In the genomic region with DNA sequence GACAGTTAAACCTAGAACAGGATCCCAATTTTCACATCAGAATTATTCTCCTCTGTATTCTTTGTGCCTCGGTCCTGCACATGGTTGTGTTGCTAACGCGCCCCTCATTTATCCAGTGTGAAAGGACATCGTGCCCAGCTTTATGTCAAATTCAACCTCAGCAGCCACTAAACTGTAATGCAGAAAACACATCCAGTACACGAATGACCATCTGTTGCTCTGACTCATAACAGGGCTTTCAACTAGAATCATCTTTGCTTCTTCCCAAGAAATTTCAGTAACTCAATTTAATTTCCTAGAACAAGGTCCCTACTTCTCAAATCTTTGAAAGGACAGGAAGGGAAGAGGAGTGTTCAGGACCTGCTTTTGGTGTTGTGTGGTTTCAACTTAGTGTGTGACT, we compare ENCODE assay signal across 16 mouse cellular contexts.
"Had no signal": no experiment of that assay in that cellular context is flagged by ENCODE, and none has a peak within 500 bp of the region (broad histone marks: within the 10 kb centered on the region; RNA-seq: fewer than 3 reads in every experiment).

No protein-coding gene starts in this region.

- H3K4me2 ChIP-seq: neural tube, embryonic 13.5 days; neural tube, embryonic 15.5 days; stomach, embryonic 15.5 days had no signal

- H3K4me3 ChIP-seq: neural tube, embryonic 13.5 days; neural tube, embryonic 15.5 days; stomach, embryonic 15.5 days had no signal

- H3K27me3 ChIP-seq: neural tube, embryonic 13.5 days; neural tube, embryonic 15.5 days; stomach, embryonic 15.5 days had no signal

- H3K9ac ChIP-seq: neural tube, embryonic 13.5 days; neural tube, embryonic 15.5 days; stomach, embryonic 15.5 days had no signal

- H3K4me1 ChIP-seq: neural tube, embryonic 13.5 days; neural tube, embryonic 15.5 days; stomach, embryonic 15.5 days had no signal

- H3K27ac ChIP-seq: neural tube, embryonic 13.5 days; neural tube, embryonic 15.5 days; stomach, embryonic 15.5 days; stomach, postnatal 0 days had no signal

- H3K9me3 ChIP-seq: neural tube, embryonic 13.5 days; neural tube, embryonic 15.5 days; stomach, embryonic 15.5 days had no signal

- H3K36me3 ChIP-seq: neural tube, embryonic 13.5 days; neural tube, embryonic 15.5 days; stomach, embryonic 15.5 days had no signal

- DNase-seq: retina, postnatal 1 day; right cerebral cortex, adult 18-20 months; right cerebral cortex, postnatal 14 days; right cerebral cortex, postnatal 25 days; right cerebral cortex, postnatal 4 days; spleen, adult 18-20 months; thymus, adult 18-20 months; thymus, adult 2 months; thymus, postnatal 14 days; thymus, postnatal 25 days; thymus, postnatal 36 days; thymus, postnatal 4 days had no signal
